Mouse (Mus musculus): ENCODE data around the gene Jph4.

Jph4 gene

DNA sequence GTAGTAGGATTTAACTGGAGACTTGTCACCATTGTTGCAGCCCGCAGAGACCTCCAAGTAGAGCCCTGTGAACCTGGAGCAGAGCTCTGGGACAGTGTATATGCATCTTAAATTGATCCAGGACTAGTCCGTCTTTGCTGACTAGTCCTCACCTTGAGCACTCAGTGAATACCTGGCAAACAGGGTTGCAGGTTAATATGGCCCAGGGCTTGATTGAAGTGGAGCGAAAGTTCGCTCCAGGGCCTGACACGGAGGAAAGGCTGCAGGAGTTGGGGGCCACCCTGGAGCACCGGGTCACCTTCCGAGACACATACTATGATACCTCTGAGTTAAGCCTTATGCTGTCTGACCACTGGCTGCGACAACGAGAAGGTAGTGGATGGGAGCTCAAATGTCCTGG lies 21.5 kb downstream of the Jph4 start:
- no peak for DNase-seq (ENCODE audit: low read depth, low spot score)

DNA sequence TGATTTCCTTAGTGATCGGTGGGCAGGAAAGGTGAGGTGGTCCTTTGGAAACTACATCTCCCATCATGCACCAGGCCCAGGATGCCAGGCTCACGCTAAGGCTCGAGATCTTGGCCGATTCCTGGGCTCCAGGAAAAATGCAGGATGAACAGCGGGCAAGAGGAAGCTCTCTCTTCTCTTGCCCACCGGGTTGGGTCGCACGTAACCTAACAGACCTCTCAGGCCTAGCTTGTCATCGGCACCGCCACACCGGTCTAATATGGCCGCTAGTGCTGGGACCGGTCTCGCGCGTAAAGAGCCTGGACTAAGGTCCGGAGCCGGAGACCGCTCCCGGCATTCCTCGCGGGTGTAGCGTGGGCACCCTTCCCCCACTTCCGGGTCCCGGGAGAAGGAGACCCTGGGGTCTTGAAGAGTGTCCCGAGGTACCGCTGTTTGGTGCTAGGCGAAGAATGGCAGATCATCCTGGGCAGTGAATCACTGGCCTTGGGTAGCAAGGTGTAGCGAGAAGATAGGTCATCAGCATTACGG lies 22.0 kb downstream of the Jph4 start, which contains the start of gene Thtpa:
TSS of gene Thtpa (plus strand) at position 81 of the 528 bp plus-strand sequence.
- DNase-seq (ENCODE audit: low read depth, low spot score): peak; percentile 65

DNA sequence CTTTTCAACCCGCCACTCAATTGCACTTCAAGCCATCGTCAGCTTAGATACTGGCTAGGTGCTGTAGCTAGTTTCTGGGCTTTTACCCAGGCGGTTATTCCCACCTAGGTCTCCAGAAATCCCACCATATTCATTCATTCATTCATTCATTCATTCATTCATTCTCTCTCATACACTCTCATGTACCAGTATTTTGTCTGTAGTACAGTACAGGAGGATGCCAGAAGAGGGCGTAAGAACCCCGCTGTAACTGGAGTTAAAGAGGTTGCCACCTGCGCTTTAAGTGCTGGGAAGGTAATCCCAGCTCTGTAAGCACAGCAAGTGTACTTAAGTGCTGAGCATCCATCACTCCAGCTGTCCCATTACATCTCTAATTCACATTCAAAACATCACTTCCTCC lies 22.8 kb downstream of the Jph4 start:
- no peak for DNase-seq (ENCODE audit: low read depth, low spot score)

DNA sequence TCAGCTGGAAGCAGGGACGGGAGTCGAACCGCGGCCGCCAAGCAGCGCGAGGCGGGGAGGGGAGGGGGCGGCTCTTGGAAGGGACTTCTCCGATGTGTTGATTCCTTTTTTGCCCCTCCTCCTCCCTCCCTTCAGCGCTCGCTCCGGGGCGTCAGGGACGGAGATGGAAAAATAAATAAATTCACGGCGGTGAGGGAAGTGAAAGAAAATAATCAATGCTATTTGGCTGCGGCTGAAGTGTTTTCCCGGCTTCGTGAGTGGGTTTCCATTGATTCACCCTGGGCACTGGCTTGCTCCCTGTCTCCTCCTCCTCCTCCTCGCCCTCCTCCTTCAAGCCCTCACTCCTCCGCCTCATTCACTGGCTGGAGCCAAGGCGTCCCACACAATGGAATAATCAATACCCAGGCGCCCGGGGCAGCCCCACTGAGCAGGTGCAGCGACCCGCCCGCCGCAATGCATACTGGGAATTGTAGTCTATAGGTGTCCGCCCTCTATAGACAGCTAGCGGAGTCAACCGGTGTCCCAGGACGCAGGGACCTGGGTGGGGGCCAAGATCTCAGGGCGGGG lies 24.6 kb downstream of the Jph4 start, which contains the start of gene Zfhx2:
TSS of gene Zfhx2 (minus strand) at position 314 of the 567 bp plus-strand sequence.
- peak; percentile 93 for DNase-seq (ENCODE audit: low read depth, low spot score)

DNA sequence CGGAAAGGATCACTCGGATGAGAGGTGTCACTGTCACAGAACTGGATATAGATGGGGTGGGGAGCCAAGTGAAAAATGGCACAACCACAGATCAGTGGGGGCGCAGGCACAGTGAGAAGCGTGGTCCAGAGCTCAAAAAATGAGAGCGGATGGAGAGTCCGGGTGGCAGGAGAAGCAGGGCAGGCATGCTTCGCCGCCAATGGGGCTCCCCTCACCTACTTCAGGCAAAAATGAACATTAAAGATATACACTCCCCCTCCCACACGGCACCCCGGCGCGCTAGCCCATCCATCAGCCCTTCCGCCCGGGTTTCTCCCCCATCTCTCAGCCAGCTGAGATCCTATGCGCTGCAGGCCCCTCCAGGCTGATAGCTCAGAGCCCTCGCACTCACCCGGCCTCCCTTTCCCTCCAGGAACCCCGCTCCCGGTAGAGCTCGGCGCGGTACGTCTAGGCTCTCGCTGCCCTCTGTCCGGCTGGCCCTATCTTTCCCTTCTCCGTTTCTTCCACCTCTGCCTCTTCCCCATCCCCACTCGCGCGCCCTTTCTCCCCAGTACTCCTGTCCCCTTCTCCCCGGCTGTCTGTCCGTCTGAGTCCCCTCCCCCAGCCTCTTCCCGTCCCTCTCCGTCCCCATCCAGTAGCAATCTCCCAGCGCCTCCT lies 25.4 kb downstream of the Jph4 start:
- no peak for DNase-seq (ENCODE audit: low read depth, low spot score)

DNA sequence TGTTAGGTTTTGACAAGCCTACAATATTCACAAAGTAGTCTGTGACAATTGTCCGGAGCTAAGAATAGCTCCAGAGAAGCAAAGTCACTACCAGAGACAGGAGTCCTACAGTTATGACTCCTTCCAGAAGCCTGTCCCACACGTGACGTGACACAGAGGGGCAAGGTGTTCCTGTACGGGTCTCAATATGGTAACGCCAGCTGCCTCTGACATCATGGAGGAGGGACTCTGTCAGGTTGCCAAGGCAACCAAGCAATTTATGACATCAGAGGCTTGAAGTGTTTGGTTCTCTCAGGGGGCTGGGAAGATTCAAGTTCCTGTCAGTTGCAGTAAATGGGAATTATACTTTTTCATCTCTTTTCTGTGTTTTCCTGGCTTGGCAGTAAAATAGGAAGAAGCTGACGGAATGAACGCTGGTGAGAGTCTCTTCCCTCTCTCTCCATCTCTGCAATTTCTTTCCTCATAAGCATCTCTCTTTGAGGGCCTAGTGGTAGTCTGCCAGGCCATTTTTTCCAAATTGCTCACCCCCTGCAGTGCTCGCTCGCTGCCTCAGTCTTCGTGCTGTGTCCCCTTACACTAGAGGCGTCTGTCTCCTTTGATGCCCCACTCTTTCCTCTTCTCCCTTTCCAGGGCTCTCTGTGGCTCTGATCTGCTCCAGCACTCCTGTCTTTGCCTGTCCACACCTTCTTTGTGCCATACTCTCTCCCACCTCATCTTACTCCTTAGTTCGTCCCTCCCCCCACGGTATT lies 27.4 kb downstream of the Jph4 start:
- DNase-seq (ENCODE audit: low read depth, low spot score): no peak

DNA sequence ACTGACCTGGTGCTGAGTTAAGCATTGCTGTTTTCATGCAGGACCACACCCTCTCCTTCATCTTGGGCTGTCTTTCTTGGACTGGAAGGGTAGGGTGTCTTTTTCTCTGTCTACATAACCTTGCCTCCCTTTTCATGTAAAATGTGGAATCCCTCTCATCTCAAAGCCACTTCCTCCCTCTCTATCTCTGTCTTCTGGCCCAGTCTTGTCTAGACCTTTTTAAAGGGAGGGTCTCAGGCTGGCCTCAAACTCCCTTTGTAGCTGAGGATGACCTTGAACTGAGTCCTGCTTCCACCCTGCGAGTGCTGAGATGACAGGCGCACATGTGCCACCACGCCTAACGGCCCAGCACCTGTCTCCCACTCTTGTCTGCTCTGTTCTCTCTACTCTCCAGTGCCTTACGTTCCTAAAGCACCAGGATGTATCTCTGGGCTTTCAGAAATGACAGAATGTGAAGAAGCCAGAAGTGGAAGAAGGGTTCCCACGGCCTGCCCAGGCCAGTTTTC lies 30.7 kb downstream of the Jph4 start:
- DNase-seq (ENCODE audit: low read depth, low spot score): no peak

DNA sequence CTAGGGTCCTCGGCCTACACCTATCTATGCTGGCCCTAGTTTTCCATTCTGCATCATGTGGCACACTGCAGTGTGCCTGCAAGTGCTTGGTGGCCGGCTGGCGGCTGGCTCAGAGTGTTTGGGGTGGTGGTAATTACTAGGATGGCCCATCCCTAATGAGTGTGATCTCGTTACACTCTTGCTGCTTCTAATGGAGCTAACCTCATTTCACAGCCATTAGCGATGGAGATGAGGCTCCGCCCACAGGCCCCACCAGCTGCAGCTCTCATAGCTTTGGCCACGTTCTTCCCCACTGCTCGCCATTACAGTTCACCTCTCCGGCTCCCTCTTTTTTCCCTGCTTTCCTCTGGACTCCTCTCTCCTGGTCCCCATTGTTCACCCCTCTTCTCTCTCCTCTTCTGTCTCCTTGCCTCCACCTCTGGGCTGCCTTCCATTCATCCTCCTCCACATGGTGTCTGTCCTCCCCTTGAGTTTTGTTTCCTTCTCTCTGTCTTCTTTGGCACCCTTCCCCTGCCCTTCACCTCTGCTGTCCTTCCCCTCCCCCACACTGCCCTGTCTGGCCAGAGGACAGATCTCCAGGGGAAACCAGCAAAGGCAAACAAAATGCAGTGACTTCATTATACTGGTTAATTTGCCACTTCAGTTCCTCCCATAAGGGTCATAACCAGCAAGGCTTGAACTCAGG lies 31.3 kb downstream of the Jph4 start:
- no peak for DNase-seq (ENCODE audit: low read depth, low spot score)

DNA sequence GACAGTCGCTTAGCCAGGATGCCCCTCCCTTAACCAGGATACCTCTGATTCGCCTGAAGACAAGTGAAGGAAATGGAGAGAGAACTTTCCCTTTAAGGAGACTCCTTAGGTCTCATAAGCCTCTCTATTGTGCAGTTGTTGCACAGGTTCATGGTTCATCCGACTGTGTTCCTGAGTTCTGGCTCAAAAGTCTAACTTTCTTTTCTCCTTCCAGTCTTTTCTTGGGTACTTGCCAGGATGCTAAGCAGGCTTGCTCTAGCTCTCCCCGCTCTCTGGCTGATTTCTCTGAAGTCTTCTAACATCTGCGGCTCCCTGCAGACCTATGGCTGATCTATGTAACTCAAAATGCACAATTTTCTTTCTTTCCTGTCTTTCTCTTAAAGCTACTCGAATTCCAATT lies 33.3 kb downstream of the Jph4 start:
- DNase-seq (ENCODE audit: low read depth, low spot score): no peak

DNA sequence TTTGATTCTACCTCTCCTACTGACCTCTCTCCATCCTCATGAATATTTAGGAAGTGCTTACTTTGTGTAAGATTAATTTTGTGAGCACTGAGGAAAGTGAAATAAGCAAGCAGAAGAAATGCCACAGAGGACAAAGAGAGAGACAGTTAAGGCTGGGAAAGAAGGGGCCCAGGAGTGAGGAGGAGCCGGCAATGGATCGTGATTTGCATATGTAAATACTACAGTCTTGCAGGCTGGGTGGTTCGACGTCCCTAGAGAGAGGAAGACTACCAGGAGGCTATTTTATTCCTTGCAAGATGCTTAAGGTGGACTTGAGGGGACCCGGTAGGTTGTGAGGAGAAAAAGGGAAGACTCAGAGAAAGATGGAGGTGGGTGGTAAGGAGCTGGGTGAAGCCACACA lies 35.6 kb downstream of the Jph4 start:
- no peak for DNase-seq (ENCODE audit: low read depth, low spot score)

DNA sequence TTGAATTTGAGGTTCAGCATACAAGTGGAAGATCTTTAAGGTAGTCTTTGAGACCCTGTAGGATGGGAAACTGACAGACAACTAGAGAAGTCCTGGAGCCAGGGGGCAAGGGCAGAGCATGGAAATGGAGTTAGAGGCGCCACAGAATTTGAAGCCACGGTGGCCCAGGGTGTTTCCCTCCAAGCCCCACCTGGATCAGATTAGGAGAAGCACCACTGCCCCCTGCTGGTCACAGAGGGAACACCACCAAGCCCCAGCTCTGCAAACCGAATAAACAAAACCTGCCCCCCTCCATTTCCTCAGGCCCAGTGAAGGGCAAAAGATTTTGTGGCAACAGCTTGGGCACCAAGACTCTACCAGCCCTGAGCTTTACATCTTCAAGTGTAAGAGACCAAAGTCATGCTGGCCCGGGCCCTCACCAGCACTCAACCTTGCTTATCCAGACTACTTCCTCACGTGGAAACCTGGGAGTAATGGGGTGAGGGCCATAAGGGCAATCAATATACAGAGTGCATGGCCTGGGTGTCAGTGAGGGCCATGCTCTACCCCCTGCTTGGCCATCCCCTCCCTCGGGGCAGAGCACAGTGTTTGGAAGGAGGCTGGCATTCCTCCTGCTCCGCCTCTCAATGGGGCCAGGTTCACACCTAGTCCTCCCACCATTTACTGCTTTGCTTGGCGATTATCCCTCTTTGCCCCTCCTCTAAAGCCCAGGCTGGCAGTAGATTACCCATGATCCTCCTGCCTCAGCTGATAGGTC lies 37.3 kb downstream of the Jph4 start:
- peak; percentile 74 for DNase-seq (ENCODE audit: low read depth, low spot score)

DNA sequence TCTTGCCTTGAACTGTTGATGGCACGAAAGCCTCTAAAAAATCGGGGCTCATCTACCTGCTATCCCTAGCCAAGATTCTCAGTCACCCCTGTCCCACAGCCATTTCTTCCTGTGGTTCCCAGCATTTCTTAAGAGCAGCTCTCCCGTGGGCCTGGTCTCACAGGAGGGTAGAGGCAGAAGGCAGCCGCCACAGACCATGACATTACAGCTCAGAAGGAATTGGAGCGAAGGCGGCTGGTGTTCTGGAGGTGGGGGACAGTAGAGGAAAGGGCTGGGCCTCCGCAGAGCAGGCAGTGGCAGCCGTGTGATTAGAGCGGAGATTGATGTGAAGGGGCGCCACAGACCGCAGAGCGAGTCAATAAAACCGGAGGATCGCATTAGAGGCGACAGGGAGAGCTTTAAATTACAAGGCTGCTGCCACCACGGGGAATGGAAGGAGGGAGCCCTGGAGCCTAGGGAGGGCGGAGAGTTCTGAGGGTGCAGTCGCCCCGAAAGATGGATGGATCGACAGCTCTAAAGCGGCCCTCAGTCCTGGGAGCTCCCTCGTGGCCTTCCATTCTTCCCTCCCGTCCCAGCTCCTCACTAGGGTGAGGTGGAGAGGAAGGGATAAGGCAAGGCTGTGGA lies 38.3 kb downstream of the Jph4 start:
- no peak for DNase-seq (ENCODE audit: low read depth, low spot score)

DNA sequence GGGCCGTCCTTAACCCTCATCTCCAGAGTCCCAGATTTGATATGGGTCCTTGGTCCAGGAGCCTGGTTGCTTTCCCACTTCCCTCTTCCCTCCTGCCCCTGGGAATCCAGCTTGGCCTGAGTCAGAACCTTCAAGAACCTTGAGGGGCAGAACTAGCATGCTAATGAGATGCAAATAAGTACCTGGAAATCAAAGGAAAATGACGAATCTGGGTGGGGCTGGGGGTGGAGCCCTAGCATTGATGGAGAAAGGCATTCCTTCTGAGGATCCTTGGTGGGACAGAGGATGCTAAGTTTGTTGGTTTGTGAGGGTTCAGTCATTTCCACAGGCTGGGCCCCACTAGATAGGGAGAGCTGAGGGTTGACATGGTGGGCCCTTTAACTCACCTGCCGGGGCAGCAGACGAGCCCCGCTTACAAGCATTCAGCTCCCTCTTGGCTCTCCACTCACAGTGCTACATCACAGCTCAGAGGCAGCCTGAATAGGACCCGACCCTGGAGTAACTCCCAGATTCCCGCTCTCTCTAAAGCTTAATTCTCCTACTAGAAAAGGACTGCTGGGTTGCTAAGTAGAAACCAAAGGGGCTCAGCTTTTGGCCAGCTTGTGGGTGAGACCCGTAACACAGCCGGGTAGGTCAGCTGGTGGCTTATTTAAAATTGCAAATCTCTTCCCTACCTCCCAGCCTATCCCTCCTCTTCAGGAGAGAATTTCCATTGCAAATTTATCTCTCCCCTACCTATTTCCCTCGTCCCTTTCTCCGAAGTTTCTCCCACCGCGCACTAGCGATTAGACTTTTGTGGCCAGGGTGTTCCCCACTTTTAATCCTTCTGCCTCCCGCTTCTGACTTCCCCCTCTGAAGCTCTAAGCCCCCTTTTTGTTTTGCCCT lies 39.0 kb downstream of the Jph4 start:
- DNase-seq (ENCODE audit: low read depth, low spot score): no peak

DNA sequence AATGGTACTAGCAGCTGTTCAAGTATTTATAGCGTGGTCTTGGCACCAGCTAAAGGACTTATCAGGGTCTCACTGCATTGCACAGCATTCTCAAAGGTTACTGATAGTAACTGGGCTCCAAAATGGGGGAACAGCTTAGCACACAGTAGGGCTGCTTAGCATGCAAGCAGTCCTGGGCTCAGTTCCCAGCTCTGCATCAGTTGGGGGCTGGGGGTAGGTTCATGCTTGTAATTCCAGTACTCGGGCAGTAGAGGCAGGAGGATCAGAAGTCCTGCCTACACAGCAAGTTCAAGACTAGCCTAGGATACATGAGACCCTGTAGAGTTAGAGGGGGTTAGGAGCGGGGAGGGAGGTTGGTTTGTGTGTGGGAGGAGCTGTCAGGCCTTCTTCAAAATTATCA lies 39.8 kb downstream of the Jph4 start:
- no peak for DNase-seq (ENCODE audit: low read depth, low spot score)

DNA sequence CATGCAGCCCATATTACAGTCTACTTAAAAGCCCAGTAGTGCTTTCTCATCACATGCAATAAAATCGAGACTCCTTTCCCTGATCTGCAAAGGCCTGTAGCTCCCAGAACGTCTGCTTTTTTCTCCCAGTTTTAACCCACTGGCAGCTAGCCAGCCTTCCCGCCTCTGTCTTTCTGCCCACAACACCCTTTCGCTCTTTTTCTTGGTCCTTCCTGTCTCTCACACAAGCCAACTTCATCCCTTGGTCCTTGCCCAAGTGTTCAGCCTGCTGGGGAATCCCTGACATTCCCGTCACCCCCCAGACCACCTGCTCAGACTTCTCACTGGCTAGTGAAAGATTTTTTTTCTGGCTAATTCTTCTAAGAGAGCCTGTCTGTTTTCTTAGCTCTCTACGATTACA lies 40.5 kb downstream of the Jph4 start:
- no peak for DNase-seq (ENCODE audit: low read depth, low spot score)

DNA sequence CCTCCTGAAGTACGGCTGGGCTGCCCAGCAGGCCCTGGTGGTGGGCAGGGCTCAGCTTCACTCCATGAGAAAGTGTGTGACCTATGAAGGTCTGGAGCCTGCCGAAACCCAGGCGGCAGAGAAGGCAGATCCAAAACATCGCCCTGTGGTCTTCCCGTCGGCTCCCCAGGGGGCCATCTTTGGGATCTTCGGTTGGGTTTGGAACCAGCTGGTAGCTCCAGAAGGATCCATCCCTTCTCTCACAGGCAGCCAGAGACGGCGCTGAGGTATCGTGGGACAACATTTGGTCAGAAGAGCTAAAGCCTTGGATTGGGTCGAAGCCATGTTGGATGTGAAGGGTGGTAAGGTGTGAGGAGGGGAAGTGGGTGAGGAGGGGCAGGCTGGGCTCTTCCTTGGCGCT lies 42.3 kb downstream of the Jph4 start:
- no peak for DNase-seq (ENCODE audit: low read depth, low spot score)

DNA sequence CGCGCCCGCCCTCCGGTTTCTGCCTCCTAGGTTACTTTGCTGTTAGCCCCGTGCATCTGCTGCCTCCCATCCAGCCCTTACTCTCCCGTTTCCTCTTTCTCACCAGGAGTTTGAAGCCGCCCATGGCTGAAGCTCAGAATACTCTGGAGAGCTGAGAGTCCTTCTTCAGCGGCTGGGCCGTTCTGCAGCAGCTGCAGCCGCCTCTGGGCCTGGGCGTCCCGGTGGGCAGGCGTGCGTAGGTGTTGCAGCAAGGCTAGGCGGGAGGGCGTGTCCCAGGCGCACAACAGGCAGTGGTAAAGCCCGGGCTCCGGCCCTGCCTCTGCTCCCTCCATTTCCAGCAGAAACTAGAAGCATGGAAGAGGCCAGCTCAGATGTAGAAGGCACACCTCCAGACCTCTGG lies 45.0 kb downstream of the Jph4 start:
- DNase-seq (ENCODE audit: low read depth, low spot score): no peak

DNA sequence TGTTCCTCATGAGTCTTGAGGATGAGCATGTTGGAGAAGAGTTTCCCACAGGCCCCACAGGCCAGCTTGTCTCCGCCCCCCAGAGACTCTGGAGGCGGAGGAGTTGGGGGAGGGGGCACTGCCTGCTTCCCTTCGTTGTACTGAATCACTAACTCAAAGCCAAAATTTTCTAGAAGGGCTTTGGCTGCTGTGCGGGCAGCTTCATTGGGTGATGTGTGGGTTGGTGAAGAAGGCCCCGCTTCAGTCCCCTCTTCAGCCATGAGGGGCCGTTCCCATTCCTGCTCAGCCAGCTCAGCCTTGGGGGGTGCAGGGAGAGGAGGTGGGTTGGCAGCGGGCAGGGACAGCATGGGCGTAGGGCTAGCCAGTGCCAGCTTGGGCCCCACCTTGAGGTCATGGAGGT lies 50.7 kb downstream of the Jph4 start:
- DNase-seq (ENCODE audit: low read depth, low spot score): no peak

DNA sequence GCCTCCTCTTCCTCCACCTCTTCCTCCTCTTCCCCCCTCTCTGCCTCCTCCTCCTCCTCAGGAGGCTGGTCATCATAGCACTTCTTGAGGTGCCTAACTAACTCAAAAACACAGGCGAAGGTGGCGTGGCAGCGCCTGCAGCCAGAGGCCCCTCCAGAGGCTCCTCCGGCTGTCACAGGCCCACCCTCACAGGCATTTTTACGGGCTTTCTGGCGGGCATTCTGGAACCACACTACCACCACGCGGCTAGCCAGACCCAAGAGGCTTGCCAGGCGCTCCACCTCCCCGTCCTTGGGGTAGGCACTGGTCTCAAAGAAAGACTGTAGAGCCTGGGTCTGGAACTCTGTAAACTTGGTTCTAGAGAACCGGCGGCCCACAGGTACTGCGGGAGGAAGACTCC lies 51.3 kb downstream of the Jph4 start:
- no peak for DNase-seq (ENCODE audit: low read depth, low spot score)
